Mouse (Mus musculus) retina, postnatal 7 days (tissue): ENCODE results near the gene Leprot.

Experiments
- DNase-seq: peaks from one replicate; pipeline ENCODE4 v3.0.0-alpha.2; 2012; ENCODE audit warnings: low read depth, low spot score

The Leprot gene

GRCm38 (mm10) chr4:101647196-101647905, at the start of gene Leprot:
Gene Leprot (plus strand): TSS chr4:101647718.
- DNase-seq = peak; percentile 96

GRCm38 (mm10) chr4:101601758-101602157, 45.8 kb upstream of the Leprot start:
- peak; percentile 17 for DNase-seq

GRCm38 (mm10) chr4:101603635-101604034, 43.9 kb upstream of the Leprot start:
- no peak for DNase-seq

- DNase-seq = no peak
Measured at GRCm38 (mm10) chr4:101616520-101616919, 31.0 kb upstream of the Leprot start.

- DNase-seq = no peak
Measured at GRCm38 (mm10) chr4:101617742-101618141, 29.8 kb upstream of the Leprot start.

GRCm38 (mm10) chr4:101620206-101620605, 27.3 kb upstream of the Leprot start:
- DNase-seq = no peak

GRCm38 (mm10) chr4:101621241-101621640, 26.3 kb upstream of the Leprot start:
- no peak for DNase-seq

GRCm38 (mm10) chr4:101625278-101625677, 22.2 kb upstream of the Leprot start:
- no peak for DNase-seq

- no peak for DNase-seq
Measured at GRCm38 (mm10) chr4:101635596-101635995, 11.9 kb upstream of the Leprot start.

- DNase-seq = no peak
Measured at GRCm38 (mm10) chr4:101637472-101637871, 10.0 kb upstream of the Leprot start.

GRCm38 (mm10) chr4:101640631-101641030, 6.9 kb upstream of the Leprot start:
- no peak for DNase-seq

- DNase-seq = no peak
Measured at GRCm38 (mm10) chr4:101642708-101643107, 4.8 kb upstream of the Leprot start.

GRCm38 (mm10) chr4:101643216-101643615, 4.3 kb upstream of the Leprot start:
- DNase-seq = no peak

- DNase-seq = no peak
Measured at GRCm38 (mm10) chr4:101646857-101647195, 692 bp upstream of the Leprot start.

GRCm38 (mm10) chr4:101647976-101648642, 591 bp downstream of the Leprot start:
- no peak for DNase-seq

GRCm38 (mm10) chr4:101648745-101649144, 1.2 kb downstream of the Leprot start:
- no peak for DNase-seq

- DNase-seq = no peak
Measured at GRCm38 (mm10) chr4:101650961-101651360, 3.4 kb downstream of the Leprot start.

GRCm38 (mm10) chr4:101654256-101654655, 6.7 kb downstream of the Leprot start:
- DNase-seq = no peak

GRCm38 (mm10) chr4:101654788-101655414, 7.4 kb downstream of the Leprot start:
- DNase-seq = no peak

- DNase-seq = no peak
Measured at GRCm38 (mm10) chr4:101655415-101655790, 7.9 kb downstream of the Leprot start.

GRCm38 (mm10) chr4:101656056-101656455, 8.5 kb downstream of the Leprot start:
- DNase-seq = no peak

- DNase-seq = peak; percentile 20
Measured at GRCm38 (mm10) chr4:101656956-101657570, 9.5 kb downstream of the Leprot start.
